Mouse (Mus musculus) liver, embryonic 12.5 days (tissue): Measurements from ENCODE around the gene Podnl1. TPM values are rescaled to one million over a fixed set of nuclear protein-coding genes. Genes with fewer than 3 reads are reported as not detected.

Source experiments
- ATAC-seq: fragments of 200-750 bp; cut with Nextera tagmentation; 2 replicates; pipeline ENCODE4 v1.8.0; 2017; ENCODE audit warnings: moderate number of reproducible peaks, mild to moderate bottlenecking, moderate library complexity
- H3K27ac ChIP-seq: fragments of 300-500 bp; sonication (generic); 2 replicates; pipeline ENCODE4 v1.5.1; 2016; ENCODE audit warnings: mild to moderate bottlenecking
- H3K27me3 ChIP-seq: fragments of 300-500 bp; sonication (generic); replicated peaks from 2 replicates; pipeline ENCODE4 v1.6.1; 2016; ENCODE audit warnings: mild to moderate bottlenecking, moderate library complexity
- H3K36me3 ChIP-seq: fragments of 300-500 bp; sonication (generic); 2 replicates; pipeline ENCODE4 v1.6.1; 2016; ENCODE audit warnings: mild to moderate bottlenecking, moderate library complexity
- H3K4me1 ChIP-seq: fragments of 300-500 bp; sonication (generic); 2 replicates; pipeline ENCODE4 v1.6.1; 2016
- H3K4me2 ChIP-seq: fragments of 300-500 bp; sonication (generic); 2 replicates; pipeline ENCODE4 v1.6.1; 2016; ENCODE audit warnings: mild to moderate bottlenecking, moderate library complexity
- H3K4me3 ChIP-seq: fragments of 300-500 bp; sonication (generic); 2 replicates; pipeline ENCODE4 v1.5.1; 2016; ENCODE audit warnings: mild to moderate bottlenecking, moderate library complexity
- H3K9ac ChIP-seq: fragments of 300-500 bp; sonication (generic); 2 replicates; pipeline ENCODE4 v1.6.1; 2016; ENCODE audit warnings: mild to moderate bottlenecking, moderate library complexity
- H3K9me3 ChIP-seq: fragments of 300-500 bp; sonication (generic); replicated peaks from 2 replicates; pipeline ENCODE4 v1.6.1; 2016; ENCODE audit warnings: mild to moderate bottlenecking, moderate library complexity
- WGBS: fragments of 180-500 bp; shearing (Covaris S2); methylation state at CpG from one replicate; pipeline ENCODE4 v1.1.7; 2016; ENCODE audit not compliant: insufficient replicate concordance; 5-methylcytosine and 5-hydroxymethylcytosine counted together
- microRNA counts: library from miRNA; unstranded; fragments of <30 nt; microRNA quantifications from one replicate; lab custom pipeline; 2017
- microRNA-seq: library from miRNA; unstranded; fragments of <30 nt; microRNA quantifications from one replicate; pipeline ENCODE4, GENCODE M21; 2017
- polyA plus RNA-seq: library from polyadenylated mRNA; unstranded; fragments of >200 nt; fragmentation: Nextera tagmentation; extraction: Ambion mirVana; gene quantifications from 2 replicates; pipeline ENCODE4 v1.2.1, GENCODE M21; 2016

The Podnl1 gene
- polyA plus RNA-seq, 1 experiment from 2014 or later, result 0.13 TPM

DNA sequence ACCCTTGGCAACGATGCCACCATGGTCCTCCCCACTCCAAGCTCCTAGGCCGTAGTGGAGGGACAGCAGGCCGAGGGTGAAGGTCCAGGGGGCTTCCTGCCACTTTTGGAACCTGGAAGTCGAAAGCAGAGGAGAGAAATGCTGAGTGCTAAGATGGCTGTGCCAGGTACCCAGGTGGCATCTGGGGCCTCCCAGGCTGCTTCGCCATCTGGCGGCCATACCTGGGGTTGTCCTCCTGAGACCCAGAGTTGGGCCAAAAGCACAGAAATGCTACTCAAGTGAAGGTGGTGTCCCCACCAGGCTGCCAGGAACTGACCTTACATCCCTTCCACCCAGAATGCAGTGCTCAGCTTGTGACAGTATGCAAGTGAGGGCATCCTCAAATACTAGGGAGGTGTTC is 48.1 kb downstream of the Podnl1 start:
- Histone ChIP-seq H3K9me3 (no peaks in the 10 kb centered on the region), H3K4me2 (no peak overlapping the region), H3K27ac (no peak overlapping the region), H3K4me1 (peaks cover 7% of the 10 kb centered on the region), H3K36me3 (peaks cover 12% of the 10 kb centered on the region; the same call in 1 of the 2 replicates), H3K27me3 (no peaks in the 10 kb centered on the region), H3K9ac (no peak overlapping the region), H3K4me3 (no peak overlapping the region)
- WGBS, result 62% methylated on average over 6 of the region's 6 CpGs
- ATAC-seq, result no peak

DNA sequence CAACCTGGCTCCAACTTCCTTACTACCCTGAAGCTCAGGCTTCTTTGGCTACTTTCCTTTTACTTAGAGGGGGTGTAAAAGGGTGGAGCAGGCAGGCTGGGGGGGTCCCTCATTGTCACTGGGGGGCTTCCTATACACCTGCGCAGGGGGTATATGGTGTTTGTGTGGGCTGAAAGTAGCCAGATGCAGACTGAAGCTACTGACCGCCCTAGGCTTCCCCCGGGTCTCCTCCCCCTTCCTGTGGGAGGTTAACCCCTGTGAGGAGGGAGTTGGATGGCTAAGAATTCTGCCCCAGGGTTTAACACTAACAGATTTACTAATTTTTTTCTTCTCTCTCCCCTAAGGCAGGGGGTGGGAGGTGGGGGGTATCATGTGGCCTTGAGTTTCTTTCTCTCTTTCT is 50.8 kb downstream of the Podnl1 start:
- WGBS, result 21% methylated on average over 3 of the region's 3 CpGs
- Histone ChIP-seq H3K27ac (no peak overlapping the region), H3K4me3 (no peak overlapping the region), H3K27me3 (peaks cover 5% of the 10 kb centered on the region), H3K9ac (no peak overlapping the region), H3K4me1 (peaks cover 28% of the 10 kb centered on the region), H3K9me3 (no peaks in the 10 kb centered on the region), H3K4me2 (no peak overlapping the region), H3K36me3 (peaks cover 11% of the 10 kb centered on the region; the same call in 1 of the 2 replicates)
- ATAC-seq, result no peak

DNA sequence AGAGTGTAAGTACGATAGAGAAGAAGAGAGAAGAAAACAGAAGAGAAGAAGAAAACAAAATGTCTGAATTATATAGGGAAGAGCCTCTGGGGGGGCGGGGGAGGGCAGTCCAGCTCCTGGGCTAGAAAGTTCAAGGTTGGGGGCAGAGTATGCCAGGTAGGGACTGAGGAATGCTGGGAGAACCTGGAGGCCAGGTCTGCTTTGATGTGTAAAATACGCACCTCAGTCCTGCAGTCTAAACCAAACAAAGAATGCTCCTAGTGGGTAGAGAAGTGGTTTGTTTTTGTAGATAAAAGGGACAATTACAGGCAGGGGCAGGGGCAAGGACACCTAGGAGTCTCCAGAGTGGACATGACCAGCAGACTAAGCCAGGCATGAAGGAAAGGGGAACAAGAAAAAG is 51.6 kb downstream of the Podnl1 start:
- no peak for ATAC-seq
- Histone ChIP-seq H3K9me3 (no peaks in the 10 kb centered on the region), H3K4me2 (no peak overlapping the region), H3K36me3 (peaks cover 5% of the 10 kb centered on the region; the same call in 1 of the 2 replicates), H3K4me1 (peaks cover 30% of the 10 kb centered on the region), H3K27me3 (peaks cover 12% of the 10 kb centered on the region), H3K27ac (no peak overlapping the region), H3K9ac (no peak overlapping the region), H3K4me3 (no peak overlapping the region)
- 67% methylated on average over 3 of the region's 3 CpGs for WGBS

DNA sequence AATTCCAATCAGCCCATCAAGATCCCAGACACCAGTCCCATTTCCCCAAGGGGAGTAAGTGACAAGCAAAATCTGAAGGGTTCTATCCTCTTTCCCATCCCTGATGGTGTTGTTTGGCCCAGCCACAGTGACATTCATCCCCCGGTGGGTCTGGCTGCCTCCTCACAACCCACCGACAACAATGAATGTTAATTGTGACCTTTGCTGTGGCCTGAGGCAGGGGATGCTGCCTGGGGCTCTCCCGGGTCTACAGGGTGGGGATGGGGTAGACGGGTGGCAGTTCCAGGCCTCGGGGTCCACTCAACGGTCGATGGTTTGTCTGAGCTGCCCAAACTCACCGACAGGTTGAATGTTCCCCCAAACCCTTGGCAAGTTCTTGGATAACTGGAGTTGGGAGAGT is 52.8 kb downstream of the Podnl1 start:
- Histone ChIP-seq H3K36me3 (no peaks in the 10 kb centered on the region), H3K27me3 (peaks cover 24% of the 10 kb centered on the region), H3K9me3 (no peaks in the 10 kb centered on the region), H3K9ac (no peak overlapping the region), H3K4me2 (no peak overlapping the region), H3K4me1 (peaks cover 42% of the 10 kb centered on the region), H3K4me3 (no peak overlapping the region), H3K27ac (no peak overlapping the region)
- WGBS, result 71% methylated on average over 8 of the region's 8 CpGs
- ATAC-seq, result no peak

DNA sequence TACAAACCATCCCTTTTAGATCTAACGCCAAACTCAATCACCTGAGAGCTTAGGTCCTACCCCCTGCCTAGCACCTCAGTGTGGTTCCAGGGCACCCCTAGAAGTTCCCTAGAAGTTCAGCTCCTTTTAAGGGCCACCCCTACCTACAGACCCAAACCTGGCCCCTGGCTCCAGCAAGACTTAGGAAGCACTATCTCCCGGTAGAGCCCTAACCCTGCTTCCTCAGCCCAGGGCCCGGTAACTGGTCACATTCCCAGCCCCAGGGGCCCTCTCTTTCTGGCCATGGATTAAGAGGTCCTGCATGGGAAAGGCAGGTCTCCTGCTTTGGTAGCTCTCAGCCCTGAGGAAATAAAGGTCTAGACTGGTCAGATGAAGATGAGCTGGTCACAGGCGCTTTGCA is 54.2 kb downstream of the Podnl1 start:
- Histone ChIP-seq H3K36me3 (no peaks in the 10 kb centered on the region), H3K27ac (no peak overlapping the region), H3K4me2 (peak overlapping the region; percentile 48), H3K4me3 (no peak overlapping the region), H3K9me3 (no peaks in the 10 kb centered on the region), H3K27me3 (peaks cover 37% of the 10 kb centered on the region), H3K4me1 (peaks cover 50% of the 10 kb centered on the region), H3K9ac (0 out of 2 replicates have a peak overlapping the region, but pooled peaks have one; percentile 2)
- WGBS, result 33% methylated on average over 4 of the region's 4 CpGs
- no peak for ATAC-seq

DNA sequence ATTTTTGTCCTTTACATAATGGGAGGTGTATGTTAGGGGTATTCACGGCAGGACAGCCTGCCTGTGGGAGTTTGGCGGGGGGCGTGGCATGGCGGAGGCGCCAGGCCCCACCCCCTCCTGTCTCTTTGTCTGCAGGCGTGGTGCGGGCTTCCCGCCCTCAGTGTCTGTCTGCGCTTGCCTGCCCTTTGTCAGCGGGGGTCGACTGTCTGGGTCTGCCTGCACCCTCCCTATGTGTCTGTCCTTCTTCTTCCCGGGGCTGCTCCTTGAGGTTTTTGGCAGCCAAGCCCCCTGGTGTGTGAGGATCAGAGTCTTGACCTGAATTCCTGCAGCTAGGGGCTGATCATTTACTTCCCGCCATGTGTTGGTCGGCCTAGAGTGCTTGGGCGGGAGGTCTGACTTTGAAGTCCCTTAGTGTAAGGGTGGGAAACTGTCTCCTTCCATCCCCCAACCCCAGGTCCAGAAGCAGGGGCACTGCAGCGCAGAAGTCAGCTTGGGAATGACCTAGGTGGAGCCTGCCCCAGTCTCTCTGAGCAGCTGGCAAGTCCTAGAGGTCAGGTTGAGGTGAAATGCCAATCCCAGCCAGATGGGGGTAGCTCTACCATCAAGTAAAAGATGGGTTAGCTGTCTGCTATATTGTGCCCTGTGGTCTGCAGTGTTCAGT is 54.9 kb downstream of the Podnl1 start:
- Histone ChIP-seq H3K27ac (peak overlapping the region; percentile 15), H3K9me3 (no peaks in the 10 kb centered on the region), H3K36me3 (no peaks in the 10 kb centered on the region), H3K27me3 (peaks cover 44% of the 10 kb centered on the region), H3K4me3 (no peak overlapping the region; the same call in 1 of the 2 replicates), H3K9ac (no peak overlapping the region), H3K4me2 (peak overlapping the region; percentile 48), H3K4me1 (peaks cover 50% of the 10 kb centered on the region)
- 14% methylated on average over 16 of the region's 16 CpGs for WGBS
- peak; percentile 36; the same call in 1 of the 2 replicates for ATAC-seq

MicroRNAs within 50 kb of the gene (microRNA counts, 519-probe panel; counts per million panel counts)
- microRNA mmu-miR-181c (lab: Ali Mortazavi, UCI) (582 counts per million, percentile 70 among the panel's probes with 10 or more counts), microRNA mmu-miR-709 (lab: Ali Mortazavi, UCI) (4,378 counts per million, percentile 81 among the panel's probes with 10 or more counts)

Small RNA genes within 50 kb of the gene (microRNA-seq; reads per million reads assigned to microRNA genes)
- gene Gm25110, result not detected
- gene Mir181c, result 2,546 reads per million, percentile 82 among the genes with 10 or more reads in this experiment
- 1,905 reads per million, percentile 79 among the genes with 10 or more reads in this experiment for gene Mir181d
- gene Mir709, result not detected

Other genes with a start within 250 kb of the Podnl1 start
- gene Adgrl1, start 225.9 kb upstream of the Podnl1 start, polyA plus RNA-seq, result 4.9 and 5.3 TPM in 2 replicates
- 0.15 and 0.16 TPM in 2 replicates for gene Gm10644, start 170.8 kb upstream of the Podnl1 start, polyA plus RNA-seq
- 113 and 116 TPM in 2 replicates for gene Asf1b, start 170.5 kb upstream of the Podnl1 start, polyA plus RNA-seq
- gene Prkaca, start 153.0 kb upstream of the Podnl1 start, polyA plus RNA-seq, result 81.1 and 82.0 TPM in 2 replicates
- 8.5 and 8.7 TPM in 2 replicates for gene Samd1, start 128.3 kb upstream of the Podnl1 start, polyA plus RNA-seq
- 0.41 and 0.63 TPM in 2 replicates for gene 1700067K01Rik, start 124.5 kb upstream of the Podnl1 start, polyA plus RNA-seq
- not detected in 2 replicates for gene 2210011C24Rik, start 113.8 kb upstream of the Podnl1 start, polyA plus RNA-seq
- 0.36 and 0.66 TPM in 2 replicates for gene Palm3, start 104.5 kb upstream of the Podnl1 start, polyA plus RNA-seq
- 1.5 and 1.6 TPM in 2 replicates for gene Il27ra, start 83.4 kb upstream of the Podnl1 start, polyA plus RNA-seq
- not detected in 2 replicates for gene Rln3, start 81.0 kb upstream of the Podnl1 start, polyA plus RNA-seq
- gene Gm10643, start 60.9 kb upstream of the Podnl1 start, polyA plus RNA-seq, result 0.27 and 0.30 TPM in 2 replicates
- 4.1 and 4.2 TPM in 2 replicates for gene Rfx1, start 59.2 kb upstream of the Podnl1 start, polyA plus RNA-seq
- gene Dcaf15, start 21.2 kb upstream of the Podnl1 start, polyA plus RNA-seq, result 5.9 and 6.4 TPM in 2 replicates
- 8.2 and 9.6 TPM in 2 replicates for gene Cc2d1a, start 21.9 kb downstream of the Podnl1 start, polyA plus RNA-seq
- gene 4930432K21Rik, start 22.0 kb downstream of the Podnl1 start, polyA plus RNA-seq, result 0.28 and 0.58 TPM in 2 replicates
- 0.61 and 1.3 TPM in 2 replicates for gene Nanos3, start 59.2 kb downstream of the Podnl1 start, polyA plus RNA-seq
- 3.6 and 5.0 TPM in 2 replicates for gene Zswim4, start 111.1 kb downstream of the Podnl1 start, polyA plus RNA-seq
- 249 and 259 TPM in 2 replicates for gene D8Ertd738e, start 123.7 kb downstream of the Podnl1 start, polyA plus RNA-seq
- 55.4 and 63.1 TPM in 2 replicates for gene Mri1, start 131.3 kb downstream of the Podnl1 start, polyA plus RNA-seq
- gene Ccdc130, start 144.4 kb downstream of the Podnl1 start, polyA plus RNA-seq, result 9.5 and 10.4 TPM in 2 replicates